In genomic region chr13:88650135-88650534, GRCm38 (mm10) we compare ENCODE assay signal across 19 mouse cellular contexts.
"Had no signal": no experiment of that assay in that cellular context is flagged by ENCODE, and none has a peak within 500 bp of the region (broad histone marks: within the 10 kb centered on the region; RNA-seq: fewer than 3 reads in every experiment).

No protein-coding gene starts in this region.

- H3K4me2 ChIP-seq: lung, embryonic 15.5 days; midbrain, embryonic 12.5 days; neural tube, embryonic 13.5 days; neural tube, embryonic 15.5 days had no signal

- H3K9ac ChIP-seq: lung, embryonic 15.5 days; midbrain, embryonic 12.5 days; neural tube, embryonic 13.5 days; neural tube, embryonic 15.5 days had no signal

- H3K4me3 ChIP-seq: lung, embryonic 15.5 days; midbrain, embryonic 10.5 days; midbrain, embryonic 12.5 days; myocyte; neural tube, embryonic 13.5 days; neural tube, embryonic 15.5 days had no signal

- H3K4me1 ChIP-seq: lung, embryonic 15.5 days; midbrain, embryonic 10.5 days; neural tube, embryonic 15.5 days had no signal

- ATAC-seq: lung, postnatal 0 days; midbrain, embryonic 16.5 days had no signal

- H3K27ac ChIP-seq: lung, embryonic 15.5 days; midbrain, embryonic 10.5 days; neural tube, embryonic 13.5 days; neural tube, embryonic 15.5 days had no signal

- DNase-seq: lung, adult 2 months; lung, postnatal 4 days; midbrain, embryonic 14.5 days; retina, postnatal 1 day; right cerebral cortex, adult 18-20 months; right cerebral cortex, postnatal 25 days; right cerebral cortex, postnatal 4 days; spleen, adult 18-20 months; thymus, adult 18-20 months; thymus, postnatal 14 days; thymus, postnatal 36 days had no signal

- H3K9me3 ChIP-seq: lung, embryonic 15.5 days; midbrain, embryonic 10.5 days; midbrain, embryonic 12.5 days; neural tube, embryonic 13.5 days; neural tube, embryonic 15.5 days had no signal

- H3K36me3 ChIP-seq: lung, embryonic 15.5 days; midbrain, embryonic 10.5 days; midbrain, embryonic 12.5 days; neural tube, embryonic 13.5 days; neural tube, embryonic 15.5 days had no signal

- H3K27me3 ChIP-seq: lung, embryonic 15.5 days; midbrain, embryonic 12.5 days; neural tube, embryonic 13.5 days; neural tube, embryonic 15.5 days had no signal
